Comparison of ENCODE assay signal across 27 mouse cellular contexts in genomic region chr7:79861794-79862193, GRCm38 (mm10). TPM values are rescaled to one million over a fixed set of nuclear protein-coding genes. Genes with fewer than 3 reads are reported as not detected.
DNase-seq lines count a peak whose midpoint lies in the region; ATAC-seq and TF ChIP-seq lines count a peak whose summit lies in the region.
"Had no signal": no experiment of that assay in that cellular context is flagged by ENCODE, and none has a peak within 500 bp of the region (broad histone marks: within the 10 kb centered on the region; RNA-seq: fewer than 3 reads in every experiment).

No protein-coding gene starts in this region.

- no peak overlapping the region for H3K4me3 ChIP-seq in liver, embryonic 13.5 days (replicated peaks)
- H3K4me3 ChIP-seq in liver, postnatal 0 days (ENCODE audit: low read depth, low read length): no peak overlapping the region
- no peak overlapping the region for H3K4me3 ChIP-seq in embryonic facial prominence, embryonic 10.5 days
- H3K4me3 ChIP-seq in forebrain, embryonic 14.5 days (ENCODE audit: low read depth, low read length): no peak overlapping the region
- H3K4me3 ChIP-seq: embryonic facial prominence, embryonic 13.5 days; embryonic facial prominence, embryonic 15.5 days; erythroblast, embryonic 14.5 days; forebrain, embryonic 10.5 days; forebrain, embryonic 12.5 days; forebrain, embryonic 15.5 days had no signal

- WGBS in liver, embryonic 13.5 days (ENCODE audit: insufficient replicate concordance): 44% methylated on average over 8 of the region's 8 CpGs
- WGBS in liver, postnatal 0 days (ENCODE audit: insufficient replicate concordance): 64% methylated on average over 8 of the region's 8 CpGs
- 89% methylated on average over 8 of the region's 8 CpGs for WGBS in embryonic facial prominence, embryonic 10.5 days
- WGBS in forebrain, embryonic 14.5 days: 93% methylated on average over 8 of the region's 8 CpGs

- TF ChIP-seq CTCF in liver, postnatal 0 days (IDR thresholded peaks at IDR 0.05; ENCODE audit: low read depth): no peak

- H3K9ac ChIP-seq in liver, embryonic 13.5 days: no peak overlapping the region
- no peak overlapping the region for H3K9ac ChIP-seq in liver, postnatal 0 days (replicated peaks)
- H3K9ac ChIP-seq in forebrain, embryonic 14.5 days (ENCODE audit: low read length): no peak overlapping the region
- H3K9ac ChIP-seq: embryonic facial prominence, embryonic 13.5 days; embryonic facial prominence, embryonic 15.5 days; forebrain, embryonic 12.5 days; forebrain, embryonic 15.5 days; forebrain, postnatal 0 days had no signal

- TF ChIP-seq EP300 in liver, postnatal 0 days (IDR thresholded peaks at IDR 0.05; ENCODE audit: low read depth): no peak

- 0 out of 2 replicates have a peak, but pooled peaks have one; percentile 39 for ATAC-seq in liver, embryonic 13.5 days (ENCODE audit: low read depth)
- ATAC-seq in liver, postnatal 0 days: no peak
- ATAC-seq in megakaryocyte-erythroid progenitor cell, adult 5-6 weeks (replicated peaks; ENCODE audit: low FRiP score, low TSS enrichment, poor library complexity, severe bottlenecking): 0 out of 2 replicates have a peak, but pooled peaks have one; percentile 41
- ATAC-seq in activated CD4-positive, CD25-positive, alpha-beta regulatory T cell, adult 4 months: no peak
- ATAC-seq in forebrain, embryonic 14.5 days: no peak
- ATAC-seq: forebrain, embryonic 15.5 days; forebrain, postnatal 0 days; Patski had no signal

- no peak for DNase-seq in liver, embryonic 13.5 days
- no peak for DNase-seq in liver, postnatal 0 days
- DNase-seq in ZHBTc4 (ENCODE audit: low read depth, low spot score): peak; percentile 20
- no peak for DNase-seq in embryonic facial prominence, embryonic 10.5 days (ENCODE audit: low spot score)
- no peak for DNase-seq in forebrain, embryonic 14.5 days (ENCODE audit: low spot score)
- DNase-seq in kidney, postnatal 36 days: no peak
- DNase-seq: adrenal gland, adult 8-10 months; adrenal gland, postnatal 14 days; adrenal gland, postnatal 36 days; cerebellum, adult 11 months; cerebellum, adult 18-20 months; cerebellum, adult 8-10 months; cerebellum, adult 9-11 months; cerebellum, postnatal 14 days; cerebellum, postnatal 36 days; forebrain, postnatal 0 days had no signal

- peaks cover 15% of the 10 kb centered on the region; the same call in 1 of the 2 replicates for H3K4me1 ChIP-seq in liver, embryonic 13.5 days (replicated peaks)
- no peaks in the 10 kb centered on the region for H3K4me1 ChIP-seq in liver, postnatal 0 days (ENCODE audit: insufficient read depth)
- peaks cover 36% of the 10 kb centered on the region for H3K4me1 ChIP-seq in embryonic facial prominence, embryonic 10.5 days
- no peaks in the 10 kb centered on the region for H3K4me1 ChIP-seq in forebrain, embryonic 14.5 days (ENCODE audit: control insufficient read depth, insufficient read depth, low read length)
- H3K4me1 ChIP-seq: forebrain, embryonic 15.5 days had no signal

- no peak overlapping the region for H3K4me2 ChIP-seq in liver, embryonic 13.5 days
- no peak overlapping the region for H3K4me2 ChIP-seq in liver, postnatal 0 days (ENCODE audit: low read depth, low read length)
- no peak overlapping the region for H3K4me2 ChIP-seq in forebrain, embryonic 14.5 days (ENCODE audit: low read length)
- H3K4me2 ChIP-seq: embryonic facial prominence, embryonic 13.5 days; embryonic facial prominence, embryonic 15.5 days; forebrain, embryonic 12.5 days; forebrain, embryonic 15.5 days had no signal

- no peaks in the 10 kb centered on the region for H3K36me3 ChIP-seq in liver, embryonic 13.5 days
- H3K36me3 ChIP-seq in liver, postnatal 0 days (replicated peaks; ENCODE audit: insufficient read depth, low read length): no peaks in the 10 kb centered on the region
- H3K36me3 ChIP-seq in embryonic facial prominence, embryonic 10.5 days (replicated peaks): no peaks in the 10 kb centered on the region
- no peaks in the 10 kb centered on the region for H3K36me3 ChIP-seq in forebrain, embryonic 14.5 days (ENCODE audit: control insufficient read depth, insufficient read depth, low read length)
- H3K36me3 ChIP-seq: embryonic facial prominence, embryonic 13.5 days; embryonic facial prominence, embryonic 15.5 days; forebrain, embryonic 10.5 days; forebrain, embryonic 12.5 days; forebrain, embryonic 15.5 days had no signal

- H3K27ac ChIP-seq in liver, embryonic 13.5 days: no peak overlapping the region
- H3K27ac ChIP-seq in liver, postnatal 0 days (ENCODE audit: low read depth): no peak overlapping the region
- H3K27ac ChIP-seq in embryonic facial prominence, embryonic 10.5 days (replicated peaks): 0 out of 2 replicates have a peak overlapping the region, but pooled peaks have one; percentile 19
- H3K27ac ChIP-seq in forebrain, embryonic 14.5 days (ENCODE audit: low read depth, low read length): no peak overlapping the region
- H3K27ac ChIP-seq: embryonic facial prominence, embryonic 13.5 days; embryonic facial prominence, embryonic 15.5 days; forebrain, embryonic 10.5 days; forebrain, embryonic 12.5 days; forebrain, embryonic 15.5 days had no signal

- no peaks in the 10 kb centered on the region for H3K27me3 ChIP-seq in liver, embryonic 13.5 days
- no peaks in the 10 kb centered on the region for H3K27me3 ChIP-seq in liver, postnatal 0 days (ENCODE audit: insufficient read depth, low read length)
- H3K27me3 ChIP-seq in embryonic facial prominence, embryonic 10.5 days (replicated peaks; ENCODE audit: low read depth, poor library complexity, severe bottlenecking): no peaks in the 10 kb centered on the region
- H3K27me3 ChIP-seq in forebrain, embryonic 14.5 days (replicated peaks; ENCODE audit: control insufficient read depth, insufficient read depth, low read length): no peaks in the 10 kb centered on the region
- H3K27me3 ChIP-seq: embryonic facial prominence, embryonic 13.5 days; embryonic facial prominence, embryonic 15.5 days; forebrain, embryonic 12.5 days; forebrain, embryonic 15.5 days; Patski had no signal

- H3K9me3 ChIP-seq in liver, embryonic 13.5 days (replicated peaks): no peaks in the 10 kb centered on the region
- no peaks in the 10 kb centered on the region for H3K9me3 ChIP-seq in liver, postnatal 0 days (ENCODE audit: low read length)
- no peaks in the 10 kb centered on the region for H3K9me3 ChIP-seq in embryonic facial prominence, embryonic 10.5 days
- H3K9me3 ChIP-seq in forebrain, embryonic 14.5 days (replicated peaks; ENCODE audit: control insufficient read depth, low read length): no peaks in the 10 kb centered on the region
- H3K9me3 ChIP-seq: embryonic facial prominence, embryonic 13.5 days; embryonic facial prominence, embryonic 15.5 days; forebrain, embryonic 10.5 days; forebrain, embryonic 12.5 days; forebrain, embryonic 15.5 days had no signal

RNA-seq across cellular contexts. Expression of gene Anpep, which starts 0.9 kb away (rescaled TPM):
- polyA plus RNA-seq in liver, embryonic 13.5 days (2015; fragmentation: Nextera tagmentation; extraction: Ambion mirVana): 10.9 and 17.1 TPM in 2 replicates
- 24.8 and 26.7 TPM in 2 replicates for polyA plus RNA-seq in liver, postnatal 0 days (2015; fragmentation: Nextera tagmentation; extraction: Ambion mirVana)
- polyA plus RNA-seq in embryonic facial prominence, embryonic 10.5 days (2016; fragmentation: Nextera tagmentation; extraction: Ambion mirVana): 5.4 and 6.9 TPM in 2 replicates
- 1.5 TPM in 1 of 2 replicates, not detected in the other for total RNA-seq in megakaryocyte-erythroid progenitor cell, adult 5-6 weeks (2014; fragmentation: Nextera tagmentation)
- not detected in 2 replicates for total RNA-seq in megakaryocyte-erythroid progenitor cell, adult 5-6 weeks (2017)
- polyA plus RNA-seq in activated CD4-positive, CD25-positive, alpha-beta regulatory T cell, adult 4 months (2017; shearing (Covaris generic)): not detected
- polyA plus RNA-seq in forebrain, embryonic 14.5 days (2014; fragmentation: Nextera tagmentation; extraction: Ambion mirVana): 2.7 and 4.2 TPM in 2 replicates

RNA-seq across cellular contexts. Expression of gene Mesp2, which starts 51.3 kb away (rescaled TPM):
- polyA plus RNA-seq in liver, embryonic 13.5 days (2015; fragmentation: Nextera tagmentation; extraction: Ambion mirVana): 0.08 and 0.09 TPM in 2 replicates
- 0.07 TPM in 1 of 2 replicates, not detected in the other for polyA plus RNA-seq in liver, postnatal 0 days (2015; fragmentation: Nextera tagmentation; extraction: Ambion mirVana)
- 0.34 and 0.36 TPM in 2 replicates for polyA plus RNA-seq in embryonic facial prominence, embryonic 10.5 days (2016; fragmentation: Nextera tagmentation; extraction: Ambion mirVana)
- total RNA-seq in megakaryocyte-erythroid progenitor cell, adult 5-6 weeks (2014; fragmentation: Nextera tagmentation): not detected in 2 replicates
- 1.2 TPM in 1 of 2 replicates, not detected in the other for total RNA-seq in megakaryocyte-erythroid progenitor cell, adult 5-6 weeks (2017)
- not detected for polyA plus RNA-seq in activated CD4-positive, CD25-positive, alpha-beta regulatory T cell, adult 4 months (2017; shearing (Covaris generic))
- polyA plus RNA-seq in forebrain, embryonic 14.5 days (2014; fragmentation: Nextera tagmentation; extraction: Ambion mirVana): 1.9 and 2.2 TPM in 2 replicates
- total RNA-seq: common myeloid progenitor, adult 5-6 weeks had no signal
- polyA plus RNA-seq: embryonic facial prominence, embryonic 11.5 days; erythroblast, embryonic 14.5 days had no signal

RNA-seq across cellular contexts. Expression of gene Ap3s2, which starts 58.7 kb away (rescaled TPM):
- polyA plus RNA-seq in liver, embryonic 13.5 days (2015; fragmentation: Nextera tagmentation; extraction: Ambion mirVana): 11.3 and 17.1 TPM in 2 replicates
- polyA plus RNA-seq in liver, postnatal 0 days (2015; fragmentation: Nextera tagmentation; extraction: Ambion mirVana): 8.0 and 8.3 TPM in 2 replicates
- 48.9 and 49.4 TPM in 2 replicates for polyA plus RNA-seq in embryonic facial prominence, embryonic 10.5 days (2016; fragmentation: Nextera tagmentation; extraction: Ambion mirVana)
- 20.0 and 22.4 TPM in 2 replicates for total RNA-seq in megakaryocyte-erythroid progenitor cell, adult 5-6 weeks (2014; fragmentation: Nextera tagmentation)
- 6.5 and 9.5 TPM in 2 replicates for total RNA-seq in megakaryocyte-erythroid progenitor cell, adult 5-6 weeks (2017)
- polyA plus RNA-seq in activated CD4-positive, CD25-positive, alpha-beta regulatory T cell, adult 4 months (2017; shearing (Covaris generic)): 10 to 100 TPM; 26.1 to 34.1 TPM
- polyA plus RNA-seq in forebrain, embryonic 14.5 days (2014; fragmentation: Nextera tagmentation; extraction: Ambion mirVana): 50.5 and 52.5 TPM in 2 replicates

Comparison
In these comparisons a context has a peak if more than half of its experiments do, and no peak if none do; other contexts are left out.
1. ATAC-seq: peak in liver, embryonic 13.5 days (single experiment) and megakaryocyte-erythroid progenitor cell, adult 5-6 weeks (single experiment); none in liver, postnatal 0 days (single experiment), activated CD4-positive, CD25-positive, alpha-beta regulatory T cell, adult 4 months (single experiment) and forebrain, embryonic 14.5 days (single experiment).